Mouse (Mus musculus) megakaryocyte, embryonic 14.5 days (primary cell): Measurements from ENCODE around the gene Tmem266.

Experiments used
- FLI1 ChIP-seq: IDR thresholded peaks from 2 replicates; pipeline ENCODE4 v1.6.1; 2012; ENCODE audit warnings: low read length, inconsistent platforms, mixed read lengths
- GATA1 ChIP-seq: IDR thresholded peaks from 3 replicates; pipeline ENCODE4 v1.6.1; 2012; ENCODE audit warnings: mixed read lengths, low read length, inconsistent platforms, borderline replicate concordance

DNA sequence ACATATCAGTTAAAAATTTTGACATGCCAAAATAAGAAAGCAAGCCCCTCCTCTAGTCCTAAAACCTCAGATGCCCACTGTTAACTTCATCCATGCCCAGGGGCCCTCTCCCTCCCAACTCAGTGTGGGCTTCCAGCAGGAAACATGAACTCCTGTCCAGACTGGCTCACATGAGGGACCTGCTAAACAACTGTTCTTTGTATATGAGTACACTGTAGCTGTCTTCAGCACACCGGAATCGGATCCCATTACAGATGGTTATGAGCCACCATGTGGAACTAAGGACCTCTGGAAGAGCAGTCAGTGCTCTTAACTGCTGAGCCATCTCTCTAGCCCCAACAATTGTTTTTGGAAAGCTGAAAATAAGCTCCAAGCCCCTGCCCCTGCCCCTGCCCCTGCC lies 80.1 kb downstream of the Tmem266 start:
- TF ChIP-seq GATA1 (no peak), FLI1 (no peak)
